Mouse (Mus musculus) liver, embryonic 11.5 days (tissue): Measurements from ENCODE around the gene Slc7a15. TPM values are rescaled to one million over a fixed set of nuclear protein-coding genes. Genes with fewer than 3 reads are reported as not detected.

Source experiments
- ATAC-seq: fragments of 200-750 bp; cut with Nextera tagmentation; replicated peaks from 2 replicates; pipeline ENCODE4 v1.8.0; 2017; ENCODE audit warnings: moderate number of reproducible peaks, mild to moderate bottlenecking, moderate TSS enrichment, moderate library complexity; ENCODE audit not compliant: low FRiP score
- DNase-seq: peaks from one replicate; pipeline ENCODE4 v3.0.0-alpha.2; 2017; ENCODE audit warnings: low spot score
- H3K27ac ChIP-seq: fragments of 300-500 bp; sonication (generic); 2 replicates; pipeline ENCODE4 v1.5.1; 2014; ENCODE audit warnings: mild to moderate bottlenecking, low read depth, low read length, control low read depth
- H3K27me3 ChIP-seq: fragments of 300-500 bp; sonication (generic); replicated peaks from 2 replicates; pipeline ENCODE4 v1.6.1; 2014; ENCODE audit warnings: low read length, mixed read lengths; ENCODE audit not compliant: control insufficient read depth, insufficient read depth
- H3K36me3 ChIP-seq: fragments of 300-500 bp; sonication (generic); 2 replicates; pipeline ENCODE4 v1.6.1; 2014; ENCODE audit warnings: mild to moderate bottlenecking, low read length, moderate library complexity, mixed read lengths; ENCODE audit not compliant: control insufficient read depth, insufficient read depth
- H3K4me1 ChIP-seq: fragments of 300-500 bp; sonication (generic); replicated peaks from 2 replicates; pipeline ENCODE4 v1.6.1; 2014; ENCODE audit warnings: low read length, mixed read lengths; ENCODE audit not compliant: control insufficient read depth, insufficient read depth
- H3K4me2 ChIP-seq: fragments of 300-500 bp; sonication (generic); 2 replicates; pipeline ENCODE4 v1.6.1; 2014; ENCODE audit warnings: mild to moderate bottlenecking, control low read depth, moderate library complexity
- H3K4me3 ChIP-seq: fragments of 300-500 bp; sonication (generic); 2 replicates; pipeline ENCODE4 v1.5.1; 2014; ENCODE audit warnings: low read depth, low read length, control low read depth
- H3K9ac ChIP-seq: fragments of 300-500 bp; sonication (generic); 2 replicates; pipeline ENCODE4 v1.6.1; 2014; ENCODE audit warnings: low read depth, low read length, control low read depth
- H3K9me3 ChIP-seq: fragments of 300-500 bp; sonication (generic); 2 replicates; pipeline ENCODE4 v1.6.1; 2016; ENCODE audit warnings: low read length, inconsistent platforms, mixed read lengths; ENCODE audit not compliant: control insufficient read depth
- WGBS: fragments of 180-500 bp; shearing (Covaris S2); extraction: QIAGEN DNeasy Blood & Tissue Kit; methylation state at CpG from one replicate; pipeline ENCODE4 v1.1.7; 2014; 5-methylcytosine and 5-hydroxymethylcytosine counted together
- polyA plus RNA-seq: library from polyadenylated mRNA; unstranded; fragments of >200 nt; fragmentation: Nextera tagmentation; extraction: Ambion mirVana; gene quantifications from 2 replicates; pipeline ENCODE4 v1.2.1, GENCODE M21; 2014

The Slc7a15 gene
- polyA plus RNA-seq, 1 experiment from 2014 or later, result not detected

GRCm38 (mm10) chr12:8487959-8488651 is 110.8 kb downstream of the Slc7a15 start:
- no peaks in the 10 kb centered on the region for H3K36me3 ChIP-seq
- no peak overlapping the region for H3K4me2 ChIP-seq
- no peaks in the 10 kb centered on the region for H3K9me3 ChIP-seq
- 71% methylated on average over 5 of the region's 5 CpGs for WGBS
- H3K4me1 ChIP-seq, result no peaks in the 10 kb centered on the region
- no peak for ATAC-seq
- H3K9ac ChIP-seq, result no peak overlapping the region
- no peak for DNase-seq
- H3K27me3 ChIP-seq, result no peaks in the 10 kb centered on the region
- no peak overlapping the region for H3K4me3 ChIP-seq
- H3K27ac ChIP-seq, result no peak overlapping the region

GRCm38 (mm10) chr12:8487281-8487680 is 111.6 kb downstream of the Slc7a15 start:
- DNase-seq (no peak), ATAC-seq (no peak)
- Histone ChIP-seq H3K4me3 (no peak overlapping the region), H3K4me2 (no peak overlapping the region), H3K4me1 (no peaks in the 10 kb centered on the region), H3K36me3 (no peaks in the 10 kb centered on the region), H3K27me3 (no peaks in the 10 kb centered on the region), H3K27ac (no peak overlapping the region), H3K9ac (no peak overlapping the region), H3K9me3 (no peaks in the 10 kb centered on the region)
- WGBS, result 69% methylated on average over 1 of the region's 1 CpGs

GRCm38 (mm10) chr12:8485247-8485646 is 113.6 kb downstream of the Slc7a15 start:
- Histone ChIP-seq H3K4me2 (no peak overlapping the region), H3K27me3 (no peaks in the 10 kb centered on the region; the same call in 1 of the 2 replicates), H3K4me3 (no peak overlapping the region), H3K36me3 (no peaks in the 10 kb centered on the region), H3K9ac (no peak overlapping the region), H3K4me1 (no peaks in the 10 kb centered on the region), H3K9me3 (no peaks in the 10 kb centered on the region), H3K27ac (no peak overlapping the region)
- 75% methylated on average over 7 of the region's 7 CpGs for WGBS
- DNase-seq, result no peak
- no peak for ATAC-seq

GRCm38 (mm10) chr12:8482169-8482568 is 116.7 kb downstream of the Slc7a15 start:
- DNase-seq (no peak), ATAC-seq (no peak)
- Histone ChIP-seq H3K36me3 (no peaks in the 10 kb centered on the region), H3K27me3 (no peaks in the 10 kb centered on the region; the same call in 1 of the 2 replicates), H3K4me1 (no peaks in the 10 kb centered on the region), H3K27ac (no peak overlapping the region), H3K4me3 (no peak overlapping the region), H3K9ac (no peak overlapping the region), H3K4me2 (no peak overlapping the region), H3K9me3 (no peaks in the 10 kb centered on the region)
- WGBS, result 63% methylated on average over 2 of the region's 2 CpGs

Other genes starting within 250 kb of the Slc7a15 start
- 19.5 and 23.2 TPM in 2 replicates for gene Rhob, start 99.1 kb downstream of the Slc7a15 start, polyA plus RNA-seq
- 47.3 and 47.7 TPM in 2 replicates for gene Pum2, start 75.1 kb upstream of the Slc7a15 start, polyA plus RNA-seq
- gene Sdc1, start 172.3 kb upstream of the Slc7a15 start, polyA plus RNA-seq, result 50.2 and 51.6 TPM in 2 replicates